Mouse (Mus musculus): ENCODE results near the gene Atp6v0c.

GRCm38 (mm10) chr17:24170729-24171128 lies 1.2 kb upstream of the Atp6v0c start:
- TF ChIP-seq CTCF (IDR thresholded peaks at IDR 0.05; ENCODE audit: borderline replicate concordance, insufficient read depth, low read depth, low read length) (no peak), POLR2A (IDR thresholded peaks at IDR 0.05; ENCODE audit: borderline replicate concordance, insufficient read depth, low read length) (no peak)

Data from cerebellum, adult 2 months (tissue).